Mouse (Mus musculus): ENCODE data around the gene Copb1. TPM values are rescaled to one million over a fixed set of nuclear protein-coding genes. Genes with fewer than 3 reads are reported as not detected.

Gene Copb1
- polyA plus RNA-seq, 1 experiment from 2014 or later = 89.8 TPM

DNA sequence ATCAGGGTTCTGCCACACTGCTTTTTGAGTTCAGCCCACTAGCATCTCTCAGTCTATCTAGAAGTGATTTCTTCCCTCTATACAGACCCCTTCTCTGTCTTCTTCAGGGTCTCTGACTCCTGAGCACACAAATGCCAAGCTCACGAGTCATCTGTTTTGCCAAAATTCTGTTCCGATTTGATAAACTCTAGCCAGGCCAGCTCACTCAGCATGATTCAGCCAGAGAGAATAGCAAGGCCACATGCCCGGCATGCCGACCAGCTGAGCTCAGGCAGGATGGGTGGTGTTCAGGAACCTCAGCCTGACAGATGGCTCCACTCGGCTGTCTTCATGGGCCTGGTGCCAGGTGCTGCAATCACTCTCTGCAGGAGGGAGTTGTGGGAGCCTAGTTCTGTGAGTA lies 73.1 kb downstream of the Copb1 start:
- DNase-seq (ENCODE audit: extremely low spot score, low spot score) = no peak
- no peaks in the 10 kb centered on the region for H3K36me3 ChIP-seq (replicated peaks)
- H3K27ac ChIP-seq = no peak overlapping the region

GRCm38 (mm10) chr7:114176588-114176987 lies 77.9 kb downstream of the Copb1 start:
- Histone ChIP-seq H3K9me3 (no peaks in the 10 kb centered on the region), H3K4me1 (peaks cover 6% of the 10 kb centered on the region; the same call in 1 of the 2 replicates), H3K27ac (no peak overlapping the region), H3K36me3 (replicated peaks) (no peaks in the 10 kb centered on the region), H3K27me3 (ENCODE audit: poor library complexity, severe bottlenecking) (no peaks in the 10 kb centered on the region), H3K4me3 (no peak overlapping the region)
- whole genome bisulfite sequencing = 78% methylated on average over 2 of the region's 2 CpGs
- DNase-seq (ENCODE audit: extremely low spot score, low spot score) = no peak

More for the DNA sequence above, 73.1 kb downstream of the Copb1 start:
- H3K27me3 ChIP-seq (ENCODE audit: poor library complexity, severe bottlenecking) = no peaks in the 10 kb centered on the region
- WGBS = 63% methylated on average over 5 of the region's 5 CpGs
- H3K4me1 ChIP-seq = peaks cover 8% of the 10 kb centered on the region; the same call in 1 of the 2 replicates
- no peak overlapping the region for H3K4me3 ChIP-seq
- no peaks in the 10 kb centered on the region for H3K9me3 ChIP-seq

DNA sequence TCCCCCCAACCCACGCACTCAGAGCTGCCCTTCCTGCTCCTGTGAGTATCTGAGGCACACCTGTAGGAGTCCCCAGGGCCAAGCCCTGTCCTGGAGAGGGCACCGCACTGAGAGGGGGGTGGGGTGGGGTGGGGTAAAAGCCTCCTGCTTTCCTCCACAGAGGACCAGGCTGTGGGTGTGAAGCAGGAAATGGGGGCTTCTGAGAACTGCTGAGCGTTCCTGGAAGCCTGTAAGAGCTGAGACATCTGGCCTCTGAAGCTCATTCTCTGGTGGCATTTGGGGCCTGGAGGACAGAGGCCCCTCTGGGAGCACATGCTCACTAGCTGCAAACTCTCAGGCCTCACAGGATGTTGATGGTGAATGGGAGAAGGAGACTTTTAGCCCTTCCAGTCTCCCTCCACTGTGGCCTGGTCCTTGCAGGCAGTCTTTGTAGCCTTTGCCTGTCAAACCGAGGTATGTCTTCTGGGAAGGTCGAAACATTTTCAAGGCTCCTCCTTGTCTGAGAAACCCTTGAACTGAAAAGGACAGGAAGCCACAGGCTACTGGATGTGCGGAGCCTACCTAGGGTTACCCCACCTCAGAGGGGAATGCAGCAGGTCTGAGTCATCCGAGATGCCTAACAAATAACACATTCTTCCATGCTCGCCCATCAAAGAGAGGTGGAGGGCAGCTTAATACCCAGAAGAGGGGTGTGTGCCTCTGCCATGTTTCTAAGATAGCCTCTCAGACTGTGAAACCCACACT lies 83.0 kb downstream of the Copb1 start:
- Histone ChIP-seq H3K4me3 (no peak overlapping the region), H3K27ac (no peak overlapping the region), H3K4me1 (peaks cover 9% of the 10 kb centered on the region; the same call in 1 of the 2 replicates), H3K36me3 (replicated peaks) (no peaks in the 10 kb centered on the region), H3K9me3 (no peaks in the 10 kb centered on the region), H3K27me3 (ENCODE audit: poor library complexity, severe bottlenecking) (no peaks in the 10 kb centered on the region)
- no peak for DNase-seq (ENCODE audit: extremely low spot score, low spot score)
- 66% methylated on average over 8 of the region's 8 CpGs for WGBS

GRCm38 (mm10) chr7:114169996-114170395 lies 84.5 kb downstream of the Copb1 start:
- WGBS = 89% methylated on average over 4 of the region's 4 CpGs
- peaks cover 9% of the 10 kb centered on the region; the same call in 1 of the 2 replicates for H3K4me1 ChIP-seq
- no peak overlapping the region for H3K27ac ChIP-seq
- no peaks in the 10 kb centered on the region for H3K9me3 ChIP-seq
- no peaks in the 10 kb centered on the region for H3K27me3 ChIP-seq (ENCODE audit: poor library complexity, severe bottlenecking)
- no peak overlapping the region for H3K4me3 ChIP-seq
- DNase-seq (ENCODE audit: extremely low spot score, low spot score) = no peak
- H3K36me3 ChIP-seq (replicated peaks) = no peaks in the 10 kb centered on the region

DNA sequence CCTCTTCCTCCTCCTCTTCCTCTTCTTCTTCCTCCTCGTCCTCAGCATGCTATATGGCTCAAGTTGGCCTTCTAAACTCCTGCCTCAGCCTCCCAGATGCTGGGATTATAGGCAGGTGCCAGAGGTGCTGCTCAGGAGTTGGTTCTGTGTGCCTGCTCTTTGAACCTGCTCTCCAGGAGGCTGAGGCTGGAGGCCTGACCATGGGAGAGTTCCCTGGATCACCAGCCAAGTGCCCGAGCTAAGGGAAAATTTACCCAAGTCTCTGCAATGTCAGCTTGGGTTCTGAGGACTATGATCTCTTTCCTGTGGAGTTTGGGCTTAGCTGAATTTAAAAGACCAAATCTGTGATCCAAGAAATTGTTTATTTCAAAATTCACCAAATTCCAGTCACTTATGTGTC lies 85.1 kb downstream of the Copb1 start:
- Histone ChIP-seq H3K4me1 (peaks cover 9% of the 10 kb centered on the region; the same call in 1 of the 2 replicates), H3K27me3 (ENCODE audit: poor library complexity, severe bottlenecking) (no peaks in the 10 kb centered on the region), H3K27ac (no peak overlapping the region), H3K9me3 (no peaks in the 10 kb centered on the region), H3K36me3 (replicated peaks) (no peaks in the 10 kb centered on the region), H3K4me3 (no peak overlapping the region)
- 76% methylated on average over 2 of the region's 2 CpGs for WGBS
- DNase-seq (ENCODE audit: extremely low spot score, low spot score) = no peak

Other genes with a start within 250 kb of the Copb1 start
- gene Rras2, start 136.9 kb downstream of the Copb1 start, polyA plus RNA-seq (2016; fragmentation: Nextera tagmentation; extraction: Ambion mirVana) = 23.7 and 27.3 TPM in 2 replicates
- gene Psma1, start 21.4 kb upstream of the Copb1 start, polyA plus RNA-seq (2016; fragmentation: Nextera tagmentation; extraction: Ambion mirVana) = 514 and 531 TPM in 2 replicates
- 7.7 and 9.2 TPM in 2 replicates for gene Pde3b, start 160.6 kb upstream of the Copb1 start, polyA plus RNA-seq (2016; fragmentation: Nextera tagmentation; extraction: Ambion mirVana)